In genomic region chr6:136683410-136684334, GRCm38 (mm10) we compare ENCODE assay signal across 9 mouse cellular contexts. TPM values are rescaled to one million over a fixed set of nuclear protein-coding genes. Genes with fewer than 3 reads are reported as not detected.
DNase-seq lines count a peak whose midpoint lies in the region; ATAC-seq lines count a peak whose summit lies in the region.
"Had no signal": no experiment of that assay in that cellular context is flagged by ENCODE, and none has a peak within 500 bp of the region (broad histone marks: within the 10 kb centered on the region; RNA-seq: fewer than 3 reads in every experiment).

No protein-coding gene starts in this region.

- H3K27me3 ChIP-seq in intestine, embryonic 15.5 days (replicated peaks), result no peaks in the 10 kb centered on the region

- no peak overlapping the region for H3K9ac ChIP-seq in intestine, embryonic 15.5 days

- H3K4me1 ChIP-seq in brown adipose tissue, adult 24 weeks (ENCODE audit: control insufficient read depth, insufficient read depth, insufficient read length, low read length), result peaks cover 5% of the 10 kb centered on the region; the same call in 1 of the 2 replicates
- no peaks in the 10 kb centered on the region for H3K4me1 ChIP-seq in intestine, embryonic 15.5 days (replicated peaks)

- peak; percentile 97 for ATAC-seq in megakaryocyte progenitor cell, adult 5-6 weeks (replicated peaks; ENCODE audit: poor library complexity)
- ATAC-seq in intestine, embryonic 15.5 days, result no peak

- no peaks in the 10 kb centered on the region for H3K36me3 ChIP-seq in intestine, embryonic 15.5 days

- H3K4me3 ChIP-seq in brown adipose tissue, adult 24 weeks (ENCODE audit: insufficient read depth, low read depth, low read length), result no peak overlapping the region
- H3K4me3 ChIP-seq in intestine, embryonic 15.5 days (replicated peaks), result no peak overlapping the region
- H3K4me3 ChIP-seq: gastrocnemius, adult 2 months had no signal

- no peaks in the 10 kb centered on the region for H3K9me3 ChIP-seq in intestine, embryonic 15.5 days

- no peak overlapping the region for H3K4me2 ChIP-seq in intestine, embryonic 15.5 days (replicated peaks)

- 82% methylated on average over 11 of the region's 11 CpGs for WGBS in intestine, embryonic 15.5 days

- DNase-seq in lung, postnatal 25 days (ENCODE audit: low spot score), result peak; percentile 45
- no peak for DNase-seq in lung, postnatal 10 days
- peak; percentile 18 for DNase-seq in thymus, postnatal 25 days
- DNase-seq in kidney, adult 9 months, result no peak
- DNase-seq: cerebellum, adult 9-11 months; gastrocnemius, adult 2 months had no signal

- peak overlapping the region; percentile 79 for H3K27ac ChIP-seq in brown adipose tissue, adult 24 weeks (replicated peaks; ENCODE audit: low read depth, low read length)
- H3K27ac ChIP-seq in intestine, embryonic 15.5 days, result no peak overlapping the region
- H3K27ac ChIP-seq: gastrocnemius, adult 2 months had no signal

RNA-seq across cellular contexts. Expression of gene Plbd1, which starts 21.9 kb away (rescaled TPM):
- 175 and 251 TPM in 2 replicates for polyA plus RNA-seq in brown adipose tissue, adult 24 weeks (2012; ENCODE audit: insufficient read depth, insufficient read length, missing spikeins)
- 12.0 and 16.3 TPM in 2 replicates for total RNA-seq in megakaryocyte progenitor cell, adult 5-6 weeks (2015)
- total RNA-seq in megakaryocyte progenitor cell, adult 5-6 weeks (2017), result 10.5 and 10.8 TPM in 2 replicates
- 16.6 and 20.3 TPM in 2 replicates for polyA plus RNA-seq in intestine, embryonic 15.5 days (2015; fragmentation: Nextera tagmentation; extraction: Ambion mirVana)

Comparison
In these comparisons a context has a peak if more than half of its experiments do, and no peak if none do; other contexts are left out.
1. DNase-seq: peak in lung, postnatal 25 days (single experiment) and thymus, postnatal 25 days (single experiment); none in lung, postnatal 10 days (single experiment) and kidney, adult 9 months (single experiment).